Mouse (Mus musculus): ENCODE measurements around the gene Supt6. TPM values are rescaled to one million over a fixed set of nuclear protein-coding genes. Genes with fewer than 3 reads are reported as not detected.

The Supt6 gene
- polyA plus RNA-seq, 1 experiment = 17.4 TPM

Other genes starting within 250 kb of the Supt6 start
- 4.7 and 5.0 TPM in 2 replicates for gene Dhrs13, start 213.7 kb downstream of the Supt6 start, polyA plus RNA-seq (2012; rRNA removed)
- 27.9 and 33.9 TPM in 2 replicates for gene Flot2, start 208.1 kb downstream of the Supt6 start, polyA plus RNA-seq (2012; rRNA removed)
- 26.1 and 27.3 TPM in 2 replicates for gene Eral1, start 165.6 kb downstream of the Supt6 start, polyA plus RNA-seq (2012; rRNA removed)
- gene Fam222b, start 151.3 kb downstream of the Supt6 start, polyA plus RNA-seq (2012; rRNA removed) = 7.8 and 14.5 TPM in 2 replicates
- gene Traf4, start 80.4 kb downstream of the Supt6 start, polyA plus RNA-seq (2012; rRNA removed) = 68.9 and 93.3 TPM in 2 replicates
- gene Nek8, start 69.3 kb downstream of the Supt6 start, polyA plus RNA-seq (2012; rRNA removed) = 6.6 and 9.1 TPM in 2 replicates
- gene Tlcd1, start 69.3 kb downstream of the Supt6 start, polyA plus RNA-seq (2012; rRNA removed) = 6.8 and 15.2 TPM in 2 replicates
- gene Rpl23a, start 62.4 kb downstream of the Supt6 start, polyA plus RNA-seq (2012; rRNA removed) = 262 and 337 TPM in 2 replicates
- gene Rab34, start 57.6 kb downstream of the Supt6 start, polyA plus RNA-seq (2012; rRNA removed) = 10.7 and 11.2 TPM in 2 replicates
- 0.30 TPM in 1 of 2 replicates, not detected in the other for gene Proca1, start 52.6 kb downstream of the Supt6 start, polyA plus RNA-seq (2012; rRNA removed)
- 94.8 and 111 TPM in 2 replicates for gene Sdf2, start 241 bp downstream of the Supt6 start, polyA plus RNA-seq (2012; rRNA removed)
- gene 2610507B11Rik, start 15.8 kb upstream of the Supt6 start, polyA plus RNA-seq (2012; rRNA removed) = 49.5 and 72.1 TPM in 2 replicates
- gene BC030499, start 44.9 kb upstream of the Supt6 start, polyA plus RNA-seq (2012; rRNA removed) = 0.22 and 0.32 TPM in 2 replicates
- 11.2 and 15.8 TPM in 2 replicates for gene Spag5, start 55.5 kb upstream of the Supt6 start, polyA plus RNA-seq (2012; rRNA removed)
- 7.0 and 7.4 TPM in 2 replicates for gene Aldoc, start 77.0 kb upstream of the Supt6 start, polyA plus RNA-seq (2012; rRNA removed)
- gene Pigs, start 82.4 kb upstream of the Supt6 start, polyA plus RNA-seq (2012; rRNA removed) = 64.4 and 82.0 TPM in 2 replicates
- 27.1 and 31.2 TPM in 2 replicates for gene Unc119, start 97.5 kb upstream of the Supt6 start, polyA plus RNA-seq (2012; rRNA removed)
- not detected in 2 replicates for gene Foxn1, start 140.6 kb upstream of the Supt6 start, polyA plus RNA-seq (2012; rRNA removed)
- 171 and 272 TPM in 2 replicates for gene Slc13a2, start 176.2 kb upstream of the Supt6 start, polyA plus RNA-seq (2012; rRNA removed)
- gene Slc46a1, start 219.7 kb upstream of the Supt6 start, polyA plus RNA-seq (2012; rRNA removed) = 26.6 and 27.5 TPM in 2 replicates